Mouse (Mus musculus) midbrain, embryonic 10.5 days (tissue): ENCODE data around the gene Gm17651. TPM values are rescaled to one million over a fixed set of nuclear protein-coding genes. Genes with fewer than 3 reads are reported as not detected.

Source experiments
- DNase-seq: peaks from one replicate; pipeline ENCODE4 v3.0.0-alpha.2; 2017; ENCODE audit warnings: low spot score
- H3K27ac ChIP-seq: fragments of 300-500 bp; sonication (generic); replicated peaks from 2 replicates; pipeline ENCODE4 v1.5.1; 2016; ENCODE audit warnings: mild to moderate bottlenecking
- H3K27me3 ChIP-seq: fragments of 300-500 bp; sonication (generic); 2 replicates; pipeline ENCODE4 v1.6.1; 2016; ENCODE audit warnings: low read depth, mild to moderate bottlenecking; ENCODE audit not compliant: poor library complexity, severe bottlenecking
- H3K36me3 ChIP-seq: fragments of 300-500 bp; sonication (generic); 2 replicates; pipeline ENCODE4 v1.6.1; 2016; ENCODE audit warnings: mild to moderate bottlenecking, moderate library complexity
- H3K4me1 ChIP-seq: fragments of 300-500 bp; sonication (generic); 2 replicates; pipeline ENCODE4 v1.6.1; 2016
- H3K4me3 ChIP-seq: fragments of 300-500 bp; sonication (generic); 2 replicates; pipeline ENCODE4 v1.5.1; 2016; ENCODE audit warnings: mild to moderate bottlenecking, moderate library complexity
- H3K9me3 ChIP-seq: fragments of 300-500 bp; sonication (generic); replicated peaks from 2 replicates; pipeline ENCODE4 v1.6.1; 2016; ENCODE audit warnings: mild to moderate bottlenecking
- WGBS: fragments of 180-500 bp; shearing (Covaris S2); methylation state at CpG from one replicate; pipeline ENCODE4 v1.1.7; 2016; 5-methylcytosine and 5-hydroxymethylcytosine counted together
- polyA plus RNA-seq: library from polyadenylated mRNA; unstranded; fragments of >200 nt; fragmentation: Nextera tagmentation; extraction: Ambion mirVana; gene quantifications from 2 replicates; pipeline ENCODE4 v1.2.1, GENCODE M21; 2016

The Gm17651 gene
- polyA plus RNA-seq, 1 experiment from 2014 or later, result not detected

- Histone ChIP-seq H3K27ac (0 out of 2 replicates have a peak overlapping the region, but pooled peaks have one; percentile 13), H3K27me3 (no peaks in the 10 kb centered on the region), H3K4me1 (peaks cover 11% of the 10 kb centered on the region), H3K4me3 (no peak overlapping the region), H3K9me3 (no peaks in the 10 kb centered on the region), H3K36me3 (no peaks in the 10 kb centered on the region)
- no peak for DNase-seq
- WGBS, result 73% methylated on average over 12 of the region's 12 CpGs
These were observed 17.0 kb upstream of the Gm17651 start for GRCm38 (mm10) chr3:97691443-97692017.

GRCm38 (mm10) chr3:97690590-97690989, 16.1 kb upstream of the Gm17651 start:
- Histone ChIP-seq H3K4me3 (no peak overlapping the region), H3K27me3 (0 out of 2 replicates have a peak, but pooled peaks cover 7% of the 10 kb centered on the region), H3K4me1 (peaks cover 11% of the 10 kb centered on the region), H3K27ac (0 out of 2 replicates have a peak overlapping the region, but pooled peaks have one; percentile 13), H3K9me3 (no peaks in the 10 kb centered on the region), H3K36me3 (no peaks in the 10 kb centered on the region)
- DNase-seq, result no peak
- WGBS, result 58% methylated on average over 7 of the region's 7 CpGs

DNA sequence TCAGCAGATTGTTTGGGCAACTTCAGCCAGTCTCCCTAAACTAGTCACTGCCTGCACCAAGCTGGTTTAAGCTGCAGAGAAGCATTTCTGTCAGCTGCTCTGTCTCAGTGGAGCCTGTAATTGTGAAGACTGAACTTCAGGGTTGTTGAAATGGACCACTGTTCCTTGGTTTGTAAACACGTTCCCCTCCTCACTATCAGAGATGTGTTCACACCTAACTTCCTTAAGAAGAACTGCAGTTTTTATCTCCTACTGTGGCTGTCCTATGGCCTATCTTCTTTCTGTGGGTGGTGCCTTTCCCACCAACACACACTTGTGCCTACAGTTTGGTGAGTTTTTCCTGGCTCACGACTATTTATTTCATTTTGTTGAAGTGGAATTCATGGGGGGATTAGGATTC, 14.8 kb upstream of the Gm17651 start:
- DNase-seq, result no peak
- Histone ChIP-seq H3K36me3 (no peaks in the 10 kb centered on the region), H3K4me1 (peaks cover 14% of the 10 kb centered on the region), H3K4me3 (no peak overlapping the region), H3K27me3 (peaks cover 19% of the 10 kb centered on the region), H3K9me3 (no peaks in the 10 kb centered on the region), H3K27ac (no peak overlapping the region)
- WGBS, result 73% methylated on average over 2 of the region's 2 CpGs

- Histone ChIP-seq H3K27me3 (peaks cover 44% of the 10 kb centered on the region), H3K27ac (no peak overlapping the region), H3K36me3 (no peaks in the 10 kb centered on the region), H3K4me3 (no peak overlapping the region), H3K9me3 (no peaks in the 10 kb centered on the region), H3K4me1 (peaks cover 35% of the 10 kb centered on the region)
- DNase-seq, result no peak
- 86% methylated on average over 4 of the region's 4 CpGs for WGBS
These were observed 12.1 kb upstream of the Gm17651 start for GRCm38 (mm10) chr3:97686372-97687117.

DNA sequence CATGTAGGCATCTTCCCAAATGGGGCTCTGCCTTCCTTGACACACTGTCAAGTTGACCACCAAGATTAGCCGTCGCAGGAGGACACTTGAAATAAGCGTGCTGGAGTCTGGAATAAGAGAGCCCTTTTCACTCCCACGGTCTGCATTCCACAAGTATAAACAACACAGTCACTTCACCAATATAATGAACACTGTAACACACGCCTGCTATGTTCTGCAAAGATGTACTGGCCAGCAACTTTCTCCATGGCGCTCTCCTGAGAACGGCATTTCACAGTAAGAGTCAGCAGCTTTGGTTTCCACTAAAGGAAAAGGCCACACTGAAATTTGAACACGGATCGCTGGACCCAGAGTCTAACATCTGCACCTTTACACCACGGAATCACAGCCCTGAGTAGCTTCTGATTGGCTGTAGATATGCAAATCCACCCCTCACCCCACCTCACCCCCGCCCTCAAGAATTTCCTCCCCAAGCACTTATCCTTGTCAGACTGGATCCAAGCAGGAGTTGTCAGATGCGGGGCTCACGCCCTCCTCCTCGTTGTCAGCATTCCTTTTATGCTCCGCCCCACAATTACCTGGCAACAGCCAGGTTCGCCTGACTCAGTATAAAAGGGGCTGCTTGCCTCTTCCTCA, 9.2 kb upstream of the Gm17651 start:
- peaks cover 65% of the 10 kb centered on the region for H3K27me3 ChIP-seq
- H3K27ac ChIP-seq, result no peak overlapping the region

GRCm38 (mm10) chr3:97682576-97682975, 8.1 kb upstream of the Gm17651 start:
- Histone ChIP-seq H3K4me1 (peaks cover 35% of the 10 kb centered on the region), H3K27me3 (peaks cover 65% of the 10 kb centered on the region), H3K36me3 (no peaks in the 10 kb centered on the region), H3K4me3 (peak overlapping the region; percentile 58), H3K9me3 (no peaks in the 10 kb centered on the region), H3K27ac (no peak overlapping the region)
- 22% methylated on average over 5 of the region's 5 CpGs for WGBS
- no peak for DNase-seq

More for the DNA sequence above, 9.2 kb upstream of the Gm17651 start:
- 4% methylated on average over 16 of the region's 16 CpGs for WGBS
- Histone ChIP-seq H3K36me3 (no peaks in the 10 kb centered on the region), H3K4me3 (peak overlapping the region; percentile 35), H3K9me3 (no peaks in the 10 kb centered on the region), H3K4me1 (peaks cover 35% of the 10 kb centered on the region)
- peak; percentile 37 for DNase-seq

- no peaks in the 10 kb centered on the region for H3K9me3 ChIP-seq
- peak overlapping the region; percentile 58 for H3K4me3 ChIP-seq
- WGBS, result under 1% methylated on average over 11 of the region's 11 CpGs
- H3K36me3 ChIP-seq, result no peaks in the 10 kb centered on the region
- H3K4me1 ChIP-seq, result peaks cover 35% of the 10 kb centered on the region
- no peak overlapping the region for H3K27ac ChIP-seq
- DNase-seq, result no peak
- peaks cover 65% of the 10 kb centered on the region for H3K27me3 ChIP-seq
These were observed 7.6 kb upstream of the Gm17651 start for GRCm38 (mm10) chr3:97682159-97682502.

GRCm38 (mm10) chr3:97681321-97682158, 7.0 kb upstream of the Gm17651 start:
- H3K4me3 ChIP-seq, result peak overlapping the region; percentile 58
- 1% methylated on average over 33 of the region's 33 CpGs for WGBS
- peaks cover 35% of the 10 kb centered on the region for H3K4me1 ChIP-seq
- DNase-seq, result peak; percentile 81
- H3K36me3 ChIP-seq, result no peaks in the 10 kb centered on the region
- H3K27me3 ChIP-seq, result peaks cover 65% of the 10 kb centered on the region
- peak overlapping the region; percentile 61 for H3K27ac ChIP-seq
- no peaks in the 10 kb centered on the region for H3K9me3 ChIP-seq

DNA sequence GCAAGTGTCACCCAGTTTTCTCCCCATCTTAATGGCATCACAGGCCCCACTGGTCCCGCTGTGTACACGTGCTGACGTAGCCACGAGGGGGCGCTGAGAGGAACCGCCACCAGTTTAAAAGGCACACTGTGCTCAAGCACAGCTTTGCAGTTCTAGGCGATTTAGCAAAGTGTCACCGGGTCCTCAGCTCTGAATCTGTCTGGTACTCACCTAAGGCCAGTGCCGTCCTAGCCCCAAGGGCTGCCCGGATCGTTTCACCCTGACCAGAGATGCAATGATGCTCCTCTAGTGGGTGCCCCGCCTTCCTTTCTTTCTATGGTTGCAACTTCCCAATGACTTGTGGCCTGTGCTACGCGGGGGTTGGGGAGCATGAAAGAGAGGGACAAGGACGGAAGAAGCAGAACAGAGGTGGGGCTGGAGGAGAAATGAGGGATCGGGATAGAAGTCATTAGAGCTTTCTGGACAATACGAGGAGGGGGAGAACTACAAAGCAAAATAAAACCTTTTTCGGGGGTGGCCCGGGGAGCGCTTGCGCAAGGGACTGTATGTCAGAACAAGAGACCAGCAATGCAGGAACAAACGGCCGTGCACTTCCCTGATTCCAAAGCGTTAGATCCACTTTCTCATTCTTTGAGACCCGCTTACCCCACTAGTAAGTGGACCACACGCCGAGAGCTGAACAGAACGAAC, 6.3 kb upstream of the Gm17651 start:
- Histone ChIP-seq H3K27me3 (peaks cover 60% of the 10 kb centered on the region), H3K36me3 (no peaks in the 10 kb centered on the region), H3K9me3 (no peaks in the 10 kb centered on the region), H3K4me1 (peaks cover 35% of the 10 kb centered on the region), H3K27ac (peak overlapping the region; percentile 52), H3K4me3 (peak overlapping the region; percentile 58)
- WGBS, result 2% methylated on average over 28 of the region's 28 CpGs
- peak; percentile 76 for DNase-seq

DNA sequence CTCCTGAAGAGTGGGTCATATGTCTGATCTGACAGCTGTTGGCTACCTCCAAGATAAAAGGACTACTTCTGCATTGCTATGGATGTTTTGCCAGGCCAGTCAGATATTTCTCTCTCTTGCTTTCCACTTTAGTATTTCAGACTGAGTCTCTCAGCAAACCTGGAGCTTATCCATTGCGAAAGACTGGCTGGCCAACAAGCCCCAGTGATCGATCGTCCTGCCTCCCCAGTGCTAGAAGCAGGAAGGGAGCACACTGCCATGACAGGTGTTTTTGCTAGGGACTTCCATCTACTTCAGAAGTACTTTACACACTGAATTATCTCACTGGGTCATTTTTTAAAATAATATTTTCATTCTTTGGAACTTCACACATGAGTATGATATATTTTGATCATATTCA, 3.9 kb upstream of the Gm17651 start:
- DNase-seq, result no peak
- Histone ChIP-seq H3K27me3 (peaks cover 37% of the 10 kb centered on the region), H3K9me3 (no peaks in the 10 kb centered on the region), H3K4me1 (peaks cover 23% of the 10 kb centered on the region), H3K4me3 (no peak overlapping the region), H3K27ac (no peak overlapping the region), H3K36me3 (no peaks in the 10 kb centered on the region)
- 89% methylated on average over 3 of the region's 3 CpGs for WGBS

GRCm38 (mm10) chr3:97676126-97676525, 1.6 kb upstream of the Gm17651 start:
- H3K27me3 ChIP-seq, result peaks cover 17% of the 10 kb centered on the region
- H3K9me3 ChIP-seq, result no peaks in the 10 kb centered on the region
- peaks cover 7% of the 10 kb centered on the region for H3K4me1 ChIP-seq
- H3K4me3 ChIP-seq, result no peak overlapping the region
- 95% methylated on average over 3 of the region's 3 CpGs for WGBS
- H3K36me3 ChIP-seq, result peaks cover 12% of the 10 kb centered on the region
- DNase-seq, result no peak
- H3K27ac ChIP-seq, result no peak overlapping the region

- no peaks in the 10 kb centered on the region for H3K27me3 ChIP-seq
- no peak for DNase-seq
- no peak overlapping the region for H3K4me3 ChIP-seq
- H3K36me3 ChIP-seq, result peaks cover 90% of the 10 kb centered on the region
- no peak overlapping the region; the same call in 1 of the 2 replicates for H3K27ac ChIP-seq
- no peaks in the 10 kb centered on the region for H3K4me1 ChIP-seq
- WGBS, result 69% methylated on average over 14 of the region's 14 CpGs
- no peaks in the 10 kb centered on the region for H3K9me3 ChIP-seq
These were observed 7.3 kb downstream of the Gm17651 start for GRCm38 (mm10) chr3:97667093-97667675.
